Mouse (Mus musculus): Measurements from ENCODE around the gene Cyb561d1. TPM values are rescaled to one million over a fixed set of nuclear protein-coding genes. Genes with fewer than 3 reads are reported as not detected.

Gene Cyb561d1
- polyA plus RNA-seq, 2 experiments = 2.0 to 3.8 TPM

- no peak overlapping the region for H3K27ac ChIP-seq (replicated peaks; ENCODE audit: low read depth, low read length)
- ATAC-seq (ENCODE audit: low FRiP score, low read depth) = no peak
- WGBS = 78% methylated on average over 4 of the region's 4 CpGs
These were observed 5.7 kb downstream of the Cyb561d1 start for GRCm38 (mm10) chr3:108195287-108195686.

GRCm38 (mm10) chr3:108193686-108194085 is 7.3 kb downstream of the Cyb561d1 start:
- no peak for ATAC-seq (ENCODE audit: low FRiP score, low read depth)
- peaks cover 14% of the 10 kb centered on the region for H3K4me1 ChIP-seq (ENCODE audit: control insufficient read depth, insufficient read depth, low read length)

More at GRCm38 (mm10) chr3:108195287-108195686, 5.7 kb downstream of the Cyb561d1 start:
- H3K4me3 ChIP-seq (replicated peaks; ENCODE audit: low read length) = no peak overlapping the region
- no peaks in the 10 kb centered on the region for H3K27me3 ChIP-seq (ENCODE audit: control insufficient read depth, insufficient read depth, low read length)
- H3K9ac ChIP-seq (ENCODE audit: low read depth, low read length, severe bottlenecking) = no peak overlapping the region
- H3K4me2 ChIP-seq (replicated peaks; ENCODE audit: low read depth, low read length, severe bottlenecking) = no peak overlapping the region
- no peak for DNase-seq (ENCODE audit: low spot score)
- TF ChIP-seq POLR2A (IDR thresholded peaks at IDR 0.05; ENCODE audit: borderline replicate concordance, extremely low read depth, insufficient read depth, insufficient read length) = no peak
- H3K4me1 ChIP-seq (ENCODE audit: control insufficient read depth, insufficient read depth, low read length) = peaks cover 16% of the 10 kb centered on the region
- H3K9me3 ChIP-seq (ENCODE audit: control insufficient read depth, low read length) = no peaks in the 10 kb centered on the region
- no peaks in the 10 kb centered on the region for H3K36me3 ChIP-seq (ENCODE audit: control insufficient read depth, insufficient read depth, low read length)

GRCm38 (mm10) chr3:108189897-108190296 is 11.1 kb downstream of the Cyb561d1 start:
- 0 out of 2 replicates have a peak, but pooled peaks cover 2% of the 10 kb centered on the region for H3K4me1 ChIP-seq (ENCODE audit: control insufficient read depth, insufficient read depth, low read length)
- H3K27ac ChIP-seq (replicated peaks; ENCODE audit: low read depth, low read length) = no peak overlapping the region
- no peak overlapping the region for H3K4me3 ChIP-seq (replicated peaks; ENCODE audit: low read length)
- no peak for ATAC-seq (ENCODE audit: low FRiP score, low read depth)
- no peak for DNase-seq (ENCODE audit: low spot score)
- H3K4me2 ChIP-seq (replicated peaks; ENCODE audit: low read depth, low read length, severe bottlenecking) = no peak overlapping the region
- H3K27me3 ChIP-seq (ENCODE audit: control insufficient read depth, insufficient read depth, low read length) = no peaks in the 10 kb centered on the region; the same call in 1 of the 2 replicates
- H3K9ac ChIP-seq (ENCODE audit: low read depth, low read length, severe bottlenecking) = no peak overlapping the region; the same call in 1 of the 2 replicates
- H3K36me3 ChIP-seq (ENCODE audit: control insufficient read depth, insufficient read depth, low read length) = 0 out of 2 replicates have a peak, but pooled peaks cover 6% of the 10 kb centered on the region
- 54% methylated on average over 5 of the region's 5 CpGs for WGBS
- H3K9me3 ChIP-seq (ENCODE audit: control insufficient read depth, low read length) = no peaks in the 10 kb centered on the region
- TF ChIP-seq POLR2A (IDR thresholded peaks at IDR 0.05; ENCODE audit: borderline replicate concordance, extremely low read depth, insufficient read depth, insufficient read length) = no peak

More at GRCm38 (mm10) chr3:108193686-108194085, 7.3 kb downstream of the Cyb561d1 start:
- no peaks in the 10 kb centered on the region for H3K27me3 ChIP-seq (ENCODE audit: control insufficient read depth, insufficient read depth, low read length)
- WGBS = 66% methylated on average over 4 of the region's 4 CpGs
- TF ChIP-seq POLR2A (IDR thresholded peaks at IDR 0.05; ENCODE audit: borderline replicate concordance, extremely low read depth, insufficient read depth, insufficient read length) = no peak
- H3K9ac ChIP-seq (ENCODE audit: low read depth, low read length, severe bottlenecking) = no peak overlapping the region
- H3K4me3 ChIP-seq (replicated peaks; ENCODE audit: low read length) = no peak overlapping the region
- no peaks in the 10 kb centered on the region for H3K9me3 ChIP-seq (ENCODE audit: control insufficient read depth, low read length)
- no peak for DNase-seq (ENCODE audit: low spot score)
- no peaks in the 10 kb centered on the region for H3K36me3 ChIP-seq (ENCODE audit: control insufficient read depth, insufficient read depth, low read length)
- no peak overlapping the region for H3K4me2 ChIP-seq (replicated peaks; ENCODE audit: low read depth, low read length, severe bottlenecking)
- no peak overlapping the region for H3K27ac ChIP-seq (replicated peaks; ENCODE audit: low read depth, low read length)

GRCm38 (mm10) chr3:108188716-108189490 is 12.1 kb downstream of the Cyb561d1 start:
- Histone ChIP-seq H3K4me1 (ENCODE audit: control insufficient read depth, insufficient read depth, low read length) (0 out of 2 replicates have a peak, but pooled peaks cover 2% of the 10 kb centered on the region), H3K27me3 (ENCODE audit: control insufficient read depth, insufficient read depth, low read length) (no peaks in the 10 kb centered on the region; the same call in 1 of the 2 replicates), H3K9me3 (ENCODE audit: control insufficient read depth, low read length) (no peaks in the 10 kb centered on the region), H3K4me3 (replicated peaks; ENCODE audit: low read length) (no peak overlapping the region), H3K36me3 (ENCODE audit: control insufficient read depth, insufficient read depth, low read length) (0 out of 2 replicates have a peak, but pooled peaks cover 6% of the 10 kb centered on the region), H3K9ac (ENCODE audit: low read depth, low read length, severe bottlenecking) (no peak overlapping the region), H3K27ac (replicated peaks; ENCODE audit: low read depth, low read length) (no peak overlapping the region), H3K4me2 (replicated peaks; ENCODE audit: low read depth, low read length, severe bottlenecking) (no peak overlapping the region)
- ATAC-seq (ENCODE audit: low FRiP score, low read depth) (no peak), DNase-seq (ENCODE audit: low spot score) (no peak)
- no peak for TF ChIP-seq POLR2A (IDR thresholded peaks at IDR 0.05; ENCODE audit: borderline replicate concordance, extremely low read depth, insufficient read depth, insufficient read length)
- 70% methylated on average over 9 of the region's 9 CpGs for WGBS

GRCm38 (mm10) chr3:108187111-108187795 is 13.8 kb downstream of the Cyb561d1 start:
- DNase-seq (ENCODE audit: low spot score) (no peak), ATAC-seq (ENCODE audit: low FRiP score, low read depth) (no peak)
- TF ChIP-seq POLR2A (IDR thresholded peaks at IDR 0.05; ENCODE audit: borderline replicate concordance, extremely low read depth, insufficient read depth, insufficient read length) = no peak
- H3K4me1 ChIP-seq (ENCODE audit: control insufficient read depth, insufficient read depth, low read length) = 0 out of 2 replicates have a peak, but pooled peaks cover 2% of the 10 kb centered on the region
- 58% methylated on average over 20 of the region's 20 CpGs for WGBS
- no peaks in the 10 kb centered on the region; the same call in 1 of the 2 replicates for H3K27me3 ChIP-seq (ENCODE audit: control insufficient read depth, insufficient read depth, low read length)
- H3K27ac ChIP-seq (replicated peaks; ENCODE audit: low read depth, low read length) = no peak overlapping the region
- H3K4me3 ChIP-seq (replicated peaks; ENCODE audit: low read length) = peak overlapping the region; percentile 73
- H3K9ac ChIP-seq (ENCODE audit: low read depth, low read length, severe bottlenecking) = peak overlapping the region; percentile 71; the same call in 1 of the 2 replicates
- H3K4me2 ChIP-seq (replicated peaks; ENCODE audit: low read depth, low read length, severe bottlenecking) = peak overlapping the region; percentile 92
- H3K36me3 ChIP-seq (ENCODE audit: control insufficient read depth, insufficient read depth, low read length) = 0 out of 2 replicates have a peak, but pooled peaks cover 6% of the 10 kb centered on the region
- H3K9me3 ChIP-seq (ENCODE audit: control insufficient read depth, low read length) = no peaks in the 10 kb centered on the region

All from limb, embryonic 14.5 days (tissue).